Mouse (Mus musculus): ENCODE results near the gene Myadm. TPM values are rescaled to one million over a fixed set of nuclear protein-coding genes. Genes with fewer than 3 reads are reported as not detected.

Gene Myadm
- polyA plus RNA-seq, 1 experiment from 2014 or later, result 40.4 TPM

DNA sequence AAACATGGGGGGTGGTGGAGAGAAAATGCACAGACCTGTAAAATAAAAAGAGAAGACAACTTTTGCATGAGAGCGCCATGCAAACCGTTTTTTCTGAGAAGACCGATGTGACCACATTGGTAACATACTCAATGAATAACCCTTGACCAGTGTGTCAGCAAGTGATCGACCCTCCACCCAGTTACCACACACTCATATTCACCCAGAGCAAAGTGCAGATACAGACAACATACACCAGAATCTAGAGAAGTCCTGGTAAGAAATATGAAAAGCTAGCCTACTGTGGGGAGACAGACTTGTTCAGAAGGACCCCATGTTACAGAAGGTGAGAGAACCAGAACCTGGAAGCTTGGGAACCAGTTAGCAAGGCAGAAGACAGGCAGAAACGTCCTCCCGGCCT, 42.3 kb downstream of the Myadm start:
- peaks cover 20% of the 10 kb centered on the region for H3K4me1 ChIP-seq (replicated peaks)
- ATAC-seq (ENCODE audit: low read depth), result peak; percentile 3
- peaks cover 13% of the 10 kb centered on the region for H3K27me3 ChIP-seq
- peak overlapping the region; percentile 84 for H3K4me2 ChIP-seq
- H3K9me3 ChIP-seq, result no peaks in the 10 kb centered on the region
- H3K4me3 ChIP-seq, result peak overlapping the region; percentile 79
- H3K27ac ChIP-seq (replicated peaks), result no peak overlapping the region
- 50% methylated on average over 6 of the region's 6 CpGs for WGBS
- no peak overlapping the region for H3K9ac ChIP-seq
- no peaks in the 10 kb centered on the region for H3K36me3 ChIP-seq

DNA sequence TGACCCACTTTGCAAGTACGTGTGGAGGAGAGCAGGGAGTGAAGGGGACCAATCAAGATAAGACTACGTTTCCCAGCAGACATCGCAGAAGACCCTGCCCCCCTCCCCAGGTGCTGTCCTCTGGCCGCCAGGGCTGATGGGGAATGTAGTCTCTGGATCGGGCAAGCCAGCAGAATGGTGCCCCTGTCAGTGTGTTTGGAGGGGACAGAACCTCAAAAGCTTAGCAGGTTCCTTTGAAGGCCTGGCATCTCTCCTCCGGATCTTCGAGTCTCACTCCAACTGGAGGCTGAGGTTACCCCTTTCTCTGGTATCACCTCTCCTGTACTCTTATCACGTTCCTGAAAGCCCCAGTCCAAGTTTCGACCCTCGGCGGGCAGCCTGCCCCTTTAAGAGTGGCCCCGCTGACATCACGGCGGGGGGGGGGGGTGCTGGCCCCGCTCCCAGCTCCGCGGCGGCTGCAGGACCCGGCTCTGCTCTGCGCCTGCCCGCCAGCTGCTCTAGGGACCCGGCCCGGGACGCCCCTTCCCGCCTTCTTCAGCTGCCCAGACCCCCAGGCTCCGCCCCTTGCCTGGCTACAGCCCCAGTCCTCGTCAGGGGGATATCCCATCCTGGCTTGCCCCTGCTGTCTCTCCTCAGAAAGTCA, 42.8 kb downstream of the Myadm start:
- H3K4me3 ChIP-seq, result peak overlapping the region; percentile 79
- WGBS, result under 1% methylated on average over 27 of the region's 27 CpGs

DNA sequence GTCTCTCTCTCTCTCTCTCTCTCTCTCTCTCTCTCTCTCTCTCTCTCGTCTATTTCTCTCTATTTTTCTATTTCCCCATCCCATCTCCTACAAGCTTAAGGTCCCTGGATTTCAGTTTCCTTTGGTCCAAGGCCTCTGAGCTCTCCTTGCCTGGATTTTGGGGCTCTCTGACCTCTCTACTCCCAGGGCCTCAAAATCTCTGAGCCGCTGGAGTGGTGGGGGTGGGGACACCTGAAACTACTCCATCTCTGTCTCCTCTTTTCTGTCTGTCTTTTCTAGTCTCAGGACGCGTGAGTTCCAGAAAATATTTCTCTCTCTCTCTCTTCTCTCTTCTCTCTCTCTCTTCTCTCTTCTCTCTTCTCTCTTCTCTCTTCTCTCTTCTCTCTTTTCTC, 43.3 kb downstream of the Myadm start:
- peak overlapping the region; percentile 89 for H3K9ac ChIP-seq
- peaks cover 13% of the 10 kb centered on the region for H3K27me3 ChIP-seq
- no peaks in the 10 kb centered on the region for H3K9me3 ChIP-seq
- peak overlapping the region; percentile 84 for H3K4me2 ChIP-seq
- H3K4me1 ChIP-seq (replicated peaks), result peaks cover 20% of the 10 kb centered on the region
- no peaks in the 10 kb centered on the region for H3K36me3 ChIP-seq
- peak overlapping the region; percentile 79 for H3K4me3 ChIP-seq
- H3K27ac ChIP-seq (replicated peaks), result peak overlapping the region; percentile 85
- ATAC-seq (ENCODE audit: low read depth), result peak; percentile 25
- 1% methylated on average over 4 of the region's 4 CpGs for WGBS

More for the DNA sequence above, 42.8 kb downstream of the Myadm start:
- H3K27ac ChIP-seq (replicated peaks), result peak overlapping the region; percentile 85
- peak overlapping the region; percentile 89 for H3K9ac ChIP-seq
- H3K36me3 ChIP-seq, result no peaks in the 10 kb centered on the region
- H3K27me3 ChIP-seq, result peaks cover 13% of the 10 kb centered on the region
- H3K9me3 ChIP-seq, result no peaks in the 10 kb centered on the region
- peak overlapping the region; percentile 84 for H3K4me2 ChIP-seq
- peak; percentile 95 for ATAC-seq (ENCODE audit: low read depth)
- peaks cover 20% of the 10 kb centered on the region for H3K4me1 ChIP-seq (replicated peaks)

DNA sequence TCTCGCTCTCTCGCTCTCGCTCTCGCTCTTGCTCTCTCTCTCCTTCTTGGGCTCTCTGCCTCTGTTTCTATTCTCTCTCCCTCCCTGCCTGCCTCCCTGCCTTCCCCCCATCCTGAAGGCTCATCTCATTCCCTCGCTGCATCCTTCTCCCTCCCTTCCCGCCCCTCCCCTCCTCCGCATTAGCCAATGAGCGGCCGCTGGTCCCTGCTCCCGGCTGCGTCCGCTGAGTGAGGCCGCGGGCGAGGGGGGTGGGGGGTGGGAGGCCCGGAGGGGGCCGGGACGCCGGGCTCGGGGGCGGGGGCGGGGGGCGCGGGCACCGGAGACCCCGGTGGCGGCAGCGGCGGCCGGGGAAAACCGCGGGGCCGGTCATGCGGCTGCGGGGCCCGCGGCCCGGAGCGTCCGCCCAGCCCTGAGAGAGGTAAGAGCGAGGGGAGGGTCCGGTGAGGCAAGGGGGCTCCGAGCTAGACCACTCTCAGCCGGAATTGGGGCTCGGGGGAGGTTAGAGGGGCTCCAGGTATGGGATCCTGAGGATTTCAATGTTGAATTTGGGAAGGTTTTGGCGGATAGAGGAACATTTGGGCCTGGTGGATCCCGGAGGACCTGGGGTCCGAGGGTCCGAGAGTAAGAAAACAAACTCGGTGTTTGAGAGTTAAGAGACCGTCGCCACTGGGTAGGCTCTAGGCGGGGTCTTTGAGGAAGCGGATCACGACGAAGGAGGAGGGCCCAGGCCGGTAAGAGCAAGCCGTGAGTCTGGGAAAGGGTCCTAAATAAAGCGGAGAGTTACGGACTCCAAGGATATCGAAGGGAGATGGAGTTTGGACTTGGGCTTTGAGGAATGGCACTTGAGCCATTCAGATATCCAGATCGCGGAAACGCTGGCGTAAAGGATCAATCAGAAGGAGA, 44.0 kb downstream of the Myadm start, which contains the start of gene Cacng7:
Gene Cacng7 (plus strand): TSS at position 337 of the 903 bp plus-strand sequence.
- Histone ChIP-seq H3K27me3 (peaks cover 13% of the 10 kb centered on the region), H3K9me3 (no peaks in the 10 kb centered on the region)

DNA sequence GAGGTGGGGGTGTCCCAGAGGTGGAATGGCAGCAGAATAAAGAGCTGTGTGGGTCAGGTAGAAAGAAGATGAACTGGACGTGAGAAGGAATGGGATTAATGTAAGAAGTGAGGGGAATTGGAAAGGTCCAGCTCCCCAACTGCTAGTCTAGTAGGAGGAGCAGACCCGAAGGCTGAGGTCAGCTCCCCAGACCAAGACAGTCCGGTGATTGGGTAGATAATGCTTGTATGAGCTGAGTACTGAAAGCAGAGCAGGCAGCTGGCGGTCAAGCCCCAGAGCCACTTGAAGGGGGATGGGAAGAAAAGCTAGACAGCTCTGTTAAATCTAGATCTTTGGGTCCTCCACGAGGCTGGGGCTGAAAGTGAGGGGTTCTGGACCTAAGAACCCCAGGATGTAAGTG, 44.7 kb downstream of the Myadm start:
- H3K4me1 ChIP-seq (replicated peaks), result peaks cover 20% of the 10 kb centered on the region
- peak overlapping the region; percentile 79 for H3K4me3 ChIP-seq
- H3K27me3 ChIP-seq, result peaks cover 9% of the 10 kb centered on the region
- peak overlapping the region; percentile 84 for H3K4me2 ChIP-seq
- ATAC-seq (ENCODE audit: low read depth), result no peak
- H3K27ac ChIP-seq (replicated peaks), result peak overlapping the region; percentile 85; the same call in 1 of the 2 replicates
- no peaks in the 10 kb centered on the region for H3K9me3 ChIP-seq
- 5% methylated on average over 5 of the region's 5 CpGs for WGBS
- peak overlapping the region; percentile 89 for H3K9ac ChIP-seq
- peaks cover 2% of the 10 kb centered on the region for H3K36me3 ChIP-seq

More for the DNA sequence above, 44.0 kb downstream of the Myadm start, which contains the start of gene Cacng7:
- H3K36me3 ChIP-seq, result no peaks in the 10 kb centered on the region
- peaks cover 20% of the 10 kb centered on the region for H3K4me1 ChIP-seq (replicated peaks)
- H3K9ac ChIP-seq, result peak within 1 kb of the TSS; percentile 89
- ATAC-seq (ENCODE audit: low read depth), result peak; percentile 84
- H3K4me2 ChIP-seq, result peak within 1 kb of the TSS; percentile 84
- H3K27ac ChIP-seq (replicated peaks), result peak within 1 kb of the TSS; percentile 85
- peak within 1 kb of the TSS; percentile 79 for H3K4me3 ChIP-seq
- WGBS, result under 1% methylated on average over 62 of the region's 65 CpGs

DNA sequence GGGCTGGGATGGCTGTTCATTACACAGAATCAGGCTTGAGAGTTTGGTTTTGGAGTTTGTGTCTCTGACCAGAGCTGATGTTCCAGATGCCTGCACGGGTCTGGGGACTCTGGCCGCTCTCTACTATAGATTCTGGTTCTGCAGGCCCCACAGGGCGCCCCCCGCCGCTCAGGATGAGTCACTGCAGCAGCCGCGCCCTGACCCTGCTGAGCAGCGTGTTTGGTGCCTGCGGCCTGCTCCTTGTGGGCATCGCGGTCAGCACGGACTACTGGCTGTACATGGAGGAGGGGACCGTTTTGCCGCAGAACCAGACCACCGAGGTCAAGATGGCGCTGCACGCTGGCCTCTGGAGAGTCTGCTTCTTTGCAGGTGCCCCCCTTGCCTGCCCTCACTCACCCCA, 47.5 kb downstream of the Myadm start:
- no peaks in the 10 kb centered on the region for H3K27me3 ChIP-seq
- WGBS, result 65% methylated on average over 17 of the region's 17 CpGs
- H3K9me3 ChIP-seq, result no peaks in the 10 kb centered on the region
- H3K27ac ChIP-seq (replicated peaks), result no peak overlapping the region
- no peak overlapping the region for H3K4me3 ChIP-seq
- H3K4me1 ChIP-seq (replicated peaks), result peaks cover 12% of the 10 kb centered on the region
- no peak overlapping the region for H3K4me2 ChIP-seq
- peaks cover 26% of the 10 kb centered on the region for H3K36me3 ChIP-seq
- no peak overlapping the region for H3K9ac ChIP-seq
- no peak for ATAC-seq (ENCODE audit: low read depth)

DNA sequence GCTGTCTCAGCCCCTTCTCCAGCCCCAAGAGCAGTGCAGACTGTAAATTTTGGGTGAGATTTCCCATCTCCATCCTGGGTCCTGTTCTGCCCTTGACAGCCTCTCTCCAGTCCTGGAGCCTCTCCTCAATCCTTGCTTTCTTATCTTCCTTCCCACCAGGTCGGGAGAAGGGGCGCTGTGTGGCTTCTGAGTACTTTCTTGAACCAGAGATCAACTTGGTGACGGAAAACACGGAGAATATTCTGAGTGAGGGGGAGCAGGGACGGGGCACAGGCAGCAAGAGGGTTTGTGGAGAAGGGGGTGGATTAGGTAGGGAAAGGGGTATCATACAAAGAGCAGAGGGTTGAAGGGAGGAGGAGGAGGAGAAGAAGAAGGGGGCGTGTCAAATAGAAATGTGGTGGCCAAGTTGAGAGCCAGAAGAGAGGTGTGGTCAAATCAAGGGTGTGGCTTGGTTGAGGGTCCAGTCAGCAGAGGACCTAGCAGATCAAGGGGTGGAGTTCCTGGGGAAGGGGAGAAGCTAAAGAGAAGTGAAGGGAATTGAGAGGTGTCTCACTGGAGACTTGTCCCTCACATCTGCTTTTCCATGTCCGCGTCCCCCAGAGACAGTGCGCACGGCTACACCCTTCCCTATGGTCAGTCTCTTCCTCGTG, 49.5 kb downstream of the Myadm start:
- H3K4me2 ChIP-seq, result no peak overlapping the region
- peaks cover 44% of the 10 kb centered on the region for H3K36me3 ChIP-seq
- no peaks in the 10 kb centered on the region for H3K9me3 ChIP-seq
- H3K9ac ChIP-seq, result no peak overlapping the region
- WGBS, result 90% methylated on average over 11 of the region's 11 CpGs
- peaks cover 11% of the 10 kb centered on the region for H3K4me1 ChIP-seq (replicated peaks)
- no peak for ATAC-seq (ENCODE audit: low read depth)
- H3K4me3 ChIP-seq, result no peak overlapping the region
- H3K27ac ChIP-seq (replicated peaks), result no peak overlapping the region
- H3K27me3 ChIP-seq, result no peaks in the 10 kb centered on the region

DNA sequence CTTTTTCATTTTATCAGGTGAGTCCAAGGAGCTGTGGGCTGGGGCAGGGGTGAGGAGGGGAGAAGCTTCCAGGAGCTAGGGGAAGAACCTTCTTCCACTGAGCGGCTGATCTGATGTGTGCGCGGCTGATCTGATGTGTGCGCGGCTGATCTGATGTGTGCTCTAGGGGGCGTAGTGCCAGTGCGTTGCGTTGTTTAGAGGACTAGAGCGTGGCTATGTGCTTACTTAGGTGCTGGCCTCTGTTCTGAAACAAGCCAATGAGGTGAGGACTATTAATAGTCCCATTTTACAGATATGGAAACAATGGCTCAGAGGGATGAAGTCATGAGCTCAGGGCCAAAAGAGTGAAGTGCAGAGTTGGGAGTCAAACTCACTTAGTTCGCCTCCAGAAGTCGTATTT, 50.1 kb downstream of the Myadm start:
- Histone ChIP-seq H3K4me3 (no peak overlapping the region), H3K9ac (no peak overlapping the region), H3K9me3 (no peaks in the 10 kb centered on the region), H3K36me3 (peaks cover 50% of the 10 kb centered on the region), H3K4me1 (replicated peaks) (peaks cover 5% of the 10 kb centered on the region), H3K27ac (replicated peaks) (no peak overlapping the region), H3K27me3 (no peaks in the 10 kb centered on the region), H3K4me2 (no peak overlapping the region)
- 94% methylated on average over 11 of the region's 11 CpGs for WGBS
- no peak for ATAC-seq (ENCODE audit: low read depth)

DNA sequence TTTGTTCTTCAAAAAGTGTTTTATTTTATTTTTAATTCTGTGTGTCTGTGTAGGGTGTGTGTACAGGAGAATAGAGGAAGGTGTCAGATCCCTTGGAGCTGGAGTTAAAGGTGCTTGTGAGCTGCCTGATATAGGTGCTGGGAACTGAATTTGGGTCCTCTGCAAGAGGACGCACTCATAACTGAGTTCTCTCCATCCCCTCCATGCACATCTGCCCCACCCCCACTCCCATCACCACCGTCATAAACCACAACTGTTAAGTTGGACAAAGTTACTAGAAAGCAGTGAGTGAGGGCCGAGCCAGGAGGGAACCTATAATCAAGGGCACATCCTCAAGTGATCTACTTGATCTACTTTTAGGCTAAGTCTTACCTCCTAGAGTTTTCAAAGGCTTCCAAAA, 55.0 kb downstream of the Myadm start:
- Histone ChIP-seq H3K36me3 (peaks cover 90% of the 10 kb centered on the region), H3K27ac (replicated peaks) (no peak overlapping the region), H3K27me3 (no peaks in the 10 kb centered on the region), H3K4me3 (no peak overlapping the region), H3K9ac (no peak overlapping the region), H3K9me3 (no peaks in the 10 kb centered on the region), H3K4me1 (replicated peaks) (no peaks in the 10 kb centered on the region), H3K4me2 (no peak overlapping the region)
- no peak for ATAC-seq (ENCODE audit: low read depth)
- WGBS, result 90% methylated on average over 3 of the region's 3 CpGs

DNA sequence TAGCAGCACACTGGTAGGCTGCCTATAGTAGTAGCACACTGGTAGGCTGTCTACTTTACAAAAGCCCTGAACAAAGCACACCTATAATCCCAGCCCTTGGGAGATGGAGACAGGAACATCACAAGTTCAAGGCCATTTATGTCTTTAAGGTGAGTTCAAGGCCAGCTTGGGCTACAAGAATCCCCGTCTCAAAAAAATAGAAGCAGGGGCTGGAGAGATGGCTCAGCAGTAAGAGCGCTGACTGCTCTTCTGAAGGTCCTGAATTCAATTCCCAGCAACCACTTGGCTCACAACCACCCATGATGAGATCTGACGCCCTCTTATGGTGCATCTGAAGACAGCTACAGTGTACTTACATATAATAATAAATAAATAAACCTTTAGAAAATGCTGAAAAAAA, 56.4 kb downstream of the Myadm start:
- H3K27me3 ChIP-seq, result no peaks in the 10 kb centered on the region
- ATAC-seq (ENCODE audit: low read depth), result no peak
- H3K4me3 ChIP-seq, result no peak overlapping the region
- H3K4me2 ChIP-seq, result no peak overlapping the region
- no peak overlapping the region for H3K9ac ChIP-seq
- no peak overlapping the region for H3K27ac ChIP-seq (replicated peaks)
- no peaks in the 10 kb centered on the region for H3K4me1 ChIP-seq (replicated peaks)
- no peaks in the 10 kb centered on the region for H3K9me3 ChIP-seq
- peaks cover 95% of the 10 kb centered on the region for H3K36me3 ChIP-seq
- 91% methylated on average over 3 of the region's 3 CpGs for WGBS

DNA sequence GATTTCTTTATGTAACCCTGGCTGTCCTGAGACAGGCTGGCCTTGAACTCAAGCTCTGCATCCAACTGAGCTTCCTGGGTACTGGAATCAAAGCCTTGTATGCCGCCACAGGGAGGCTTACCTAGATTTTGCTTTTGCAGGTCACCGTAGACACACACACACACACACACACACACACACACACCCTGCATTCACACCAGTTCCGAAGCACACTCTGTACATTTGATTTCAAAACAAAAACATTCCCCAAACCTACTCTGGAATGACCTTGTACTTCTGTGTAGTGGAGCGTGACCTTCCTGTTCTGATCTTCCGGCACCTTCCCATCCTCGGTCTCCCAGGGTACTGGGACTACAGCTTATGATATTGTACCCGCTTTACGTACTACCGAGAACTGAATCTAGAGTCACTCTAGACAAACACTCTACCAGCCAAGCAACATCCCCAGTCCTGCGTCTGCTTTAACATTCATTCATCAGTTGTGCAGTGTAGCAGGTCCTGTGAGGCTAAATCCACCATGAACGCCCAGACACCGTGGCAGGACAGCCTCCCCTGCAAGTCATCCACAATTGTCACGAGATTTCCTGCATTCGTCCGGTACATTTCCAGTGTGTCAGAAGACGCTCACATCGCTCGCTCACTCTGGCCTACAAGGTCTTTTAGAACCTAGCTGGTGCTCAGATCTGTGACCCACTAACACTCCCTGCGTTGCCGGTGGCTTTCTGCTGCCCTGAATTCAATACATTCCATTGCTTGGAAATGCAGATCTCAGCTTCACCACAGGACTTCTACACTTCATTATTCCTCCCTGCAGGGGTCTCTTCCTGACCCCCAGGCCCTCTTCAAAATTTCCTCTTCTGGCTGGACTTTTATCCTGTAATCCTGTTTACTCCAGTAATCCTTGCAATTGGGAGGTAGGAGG, 58.7 kb downstream of the Myadm start:
- peaks cover 92% of the 10 kb centered on the region for H3K36me3 ChIP-seq
- WGBS, result 51% methylated on average over 20 of the region's 20 CpGs
- no peaks in the 10 kb centered on the region for H3K9me3 ChIP-seq
- H3K4me1 ChIP-seq (replicated peaks), result no peaks in the 10 kb centered on the region
- no peak overlapping the region for H3K4me2 ChIP-seq
- no peaks in the 10 kb centered on the region for H3K27me3 ChIP-seq
- no peak overlapping the region for H3K9ac ChIP-seq
- H3K27ac ChIP-seq (replicated peaks), result no peak overlapping the region
- no peak overlapping the region for H3K4me3 ChIP-seq
- no peak for ATAC-seq (ENCODE audit: low read depth)

All from neural tube, embryonic 13.5 days (tissue).